Mouse (Mus musculus) spleen, adult 2 months (tissue): ENCODE measurements around the gene Vps53. TPM values are rescaled to one million over a fixed set of nuclear protein-coding genes. Genes with fewer than 3 reads are reported as not detected.

ENCODE experiments used
- DNase-seq, 2 experiments: peaks; one replicate each; pipeline versions ENCODE4 v3.0.0 to v3.0.0-alpha.2; 2012 to 2021; ENCODE audit warnings: low spot score in 2 of 2, low read depth in 1 of 2
- H3K27ac ChIP-seq: fragments of 200-500 bp; 2 replicates; pipeline ENCODE4 v1.5.1; 2012; ENCODE audit warnings: low read length, inconsistent platforms; ENCODE audit not compliant: insufficient read depth
- H3K27me3 ChIP-seq: fragments of 200-500 bp; 2 replicates; pipeline ENCODE4 v1.6.1; 2012; ENCODE audit warnings: mild to moderate bottlenecking, moderate library complexity, low read length, inconsistent platforms; ENCODE audit not compliant: control insufficient read depth, insufficient read depth
- H3K36me3 ChIP-seq: fragments of 200-500 bp; 2 replicates; pipeline ENCODE4 v1.6.1; 2012; ENCODE audit warnings: mild to moderate bottlenecking, low read length, inconsistent platforms; ENCODE audit not compliant: control insufficient read depth, insufficient read depth
- H3K4me1 ChIP-seq: fragments of 200-500 bp; 2 replicates; pipeline ENCODE4 v1.6.1; 2011; ENCODE audit warnings: inconsistent platforms; ENCODE audit not compliant: control insufficient read depth, insufficient read depth, insufficient read length
- H3K4me3 ChIP-seq: fragments of 200-500 bp; 2 replicates; pipeline ENCODE4 v1.5.1; 2011; ENCODE audit warnings: mild to moderate bottlenecking, inconsistent platforms; ENCODE audit not compliant: insufficient read depth, insufficient read length; ENCODE audit errors: extremely low read depth
- CTCF ChIP-seq: fragments of 200-500 bp; IDR thresholded peaks from 2 replicates; pipeline ENCODE4 v1.5.1; 2011; ENCODE audit warnings: mild to moderate bottlenecking, inconsistent platforms; ENCODE audit not compliant: insufficient read depth, insufficient read length, insufficient replicate concordance; ENCODE audit errors: extremely low read depth
- POLR2A ChIP-seq: fragments of 200-500 bp; IDR thresholded peaks from 2 replicates; pipeline ENCODE4 v1.6.1; 2011; ENCODE audit warnings: low read depth, low read length, inconsistent platforms
- WGBS: fragments of 180-500 bp; shearing (Covaris S2); methylation state at CpG from one replicate; pipeline ENCODE4 v1.1.7; 2018; 5-methylcytosine and 5-hydroxymethylcytosine counted together
- polyA plus RNA-seq: library from polyadenylated mRNA; depleted of rRNA; stranded (reverse); fragments of >200 nt; gene quantifications from 2 replicates; pipeline ENCODE4 v1.2.3, GENCODE M21; 2012; rRNA removed

Vps53 gene
- 12.4 and 14.0 TPM in 2 replicates for polyA plus RNA-seq

DNA sequence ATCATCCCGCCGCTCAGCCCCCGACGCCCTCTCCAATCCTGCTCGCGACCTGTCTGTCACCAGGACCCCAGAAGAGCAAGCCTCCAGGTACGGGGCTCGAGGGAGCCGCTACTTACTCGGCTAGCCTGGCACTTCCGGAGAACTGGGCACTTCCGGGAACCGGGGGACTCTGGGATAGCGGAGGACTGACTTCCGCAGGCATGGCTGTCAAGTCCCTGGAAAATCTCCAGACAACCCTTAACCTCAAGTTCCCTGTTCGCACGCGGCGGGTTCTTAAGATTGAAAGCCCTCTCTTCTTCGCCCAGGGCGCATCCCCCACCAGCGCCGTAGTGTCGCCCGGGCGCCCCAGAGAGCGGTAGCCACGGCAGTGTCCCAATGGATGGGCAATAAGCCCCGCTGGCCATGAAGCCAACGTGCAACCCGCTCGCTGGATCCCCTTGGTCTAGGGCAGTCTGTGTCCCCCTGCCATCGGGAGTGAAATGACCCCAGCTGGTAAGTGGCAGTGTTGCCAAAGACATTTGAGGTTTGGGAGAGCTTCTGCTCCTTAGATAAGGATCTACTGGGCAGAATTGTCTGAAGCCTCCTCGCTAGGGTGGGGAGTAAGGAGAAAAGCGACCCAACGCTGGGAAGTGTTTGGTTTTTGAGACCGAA lies at the start of gene Vps53, which contains the start of gene Fam57a:
Vps53 (minus strand) TSS at position 153 of the 651 bp plus-strand sequence.
Fam57a (plus strand) TSS at position 177 of the 651 bp plus-strand sequence.
- H3K4me1 ChIP-seq = peaks cover 4% of the 10 kb centered on the region; the same call in 1 of the 2 replicates
- WGBS = 1% methylated on average over 37 of the region's 37 CpGs
- H3K36me3 ChIP-seq = 0 out of 2 replicates have a peak, but pooled peaks cover 3% of the 10 kb centered on the region
- TF ChIP-seq CTCF = no peak
- TF ChIP-seq POLR2A = peak; percentile 27; the same call in 1 of the 2 replicates
- peak; percentile 37 to 77 for DNase-seq
- H3K27ac ChIP-seq = peak within 1 kb of the TSS; percentile 54
- peak within 1 kb of the TSS; percentile 86 for H3K4me3 ChIP-seq
- no peaks in the 10 kb centered on the region for H3K27me3 ChIP-seq

DNA sequence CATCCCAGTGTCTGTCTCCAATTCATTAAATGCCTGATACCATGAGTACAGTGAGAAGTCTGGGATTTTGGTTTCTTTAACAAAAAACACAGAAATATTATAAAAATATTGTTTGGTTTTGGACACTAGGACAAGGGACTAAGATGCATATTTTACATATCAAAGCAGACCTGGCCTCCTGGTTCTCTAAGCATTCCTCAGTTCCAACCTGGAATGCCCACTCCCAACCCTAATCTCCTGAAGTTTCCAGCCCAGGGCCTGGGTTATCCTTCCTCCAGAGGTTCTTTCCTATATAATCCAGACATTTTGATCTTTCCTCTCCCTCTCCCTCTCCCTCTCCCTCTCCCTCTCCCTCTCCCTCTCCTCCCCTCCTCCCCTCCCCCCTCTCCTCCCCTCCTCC lies 45.6 kb upstream of the Vps53 start:
- H3K4me3 ChIP-seq = no peak overlapping the region
- peaks cover 9% of the 10 kb centered on the region for H3K36me3 ChIP-seq
- H3K4me1 ChIP-seq = no peaks in the 10 kb centered on the region
- DNase-seq = no peak
- no peaks in the 10 kb centered on the region for H3K27me3 ChIP-seq
- TF ChIP-seq CTCF (no peak), POLR2A (no peak)
- no peak overlapping the region for H3K27ac ChIP-seq

GRCm38 (mm10) chr11:76224631-76225030 lies 45.2 kb upstream of the Vps53 start:
- H3K36me3 ChIP-seq = peaks cover 9% of the 10 kb centered on the region
- H3K4me3 ChIP-seq = no peak overlapping the region
- no peak for DNase-seq
- H3K27ac ChIP-seq = no peak overlapping the region
- TF ChIP-seq CTCF = no peak
- TF ChIP-seq POLR2A = no peak
- no peaks in the 10 kb centered on the region for H3K27me3 ChIP-seq
- H3K4me1 ChIP-seq = no peaks in the 10 kb centered on the region
- WGBS = 89% methylated on average over 5 of the region's 5 CpGs

GRCm38 (mm10) chr11:76217390-76217800 lies 37.9 kb upstream of the Vps53 start, which contains the start of the genes Dbil5 and Gemin4:
Gene Dbil5, plus strand, starts transcription at chr11:76217608.
Gene Gemin4, minus strand, starts transcription at chr11:76217664.
- Histone ChIP-seq H3K4me3 (peak within 1 kb of the TSS; percentile 80), H3K27ac (peak within 1 kb of the TSS; percentile 65; the same call in 1 of the 2 replicates), H3K4me1 (peaks cover 8% of the 10 kb centered on the region; the same call in 1 of the 2 replicates), H3K27me3 (no peaks in the 10 kb centered on the region), H3K36me3 (peaks cover 11% of the 10 kb centered on the region)
- WGBS = under 1% methylated on average over 35 of the region's 35 CpGs
- TF ChIP-seq CTCF (peak; percentile 94; the same call in 1 of the 2 replicates), POLR2A (peak; percentile 83)
- DNase-seq = peak; percentile 95 to 97

- no peak for TF ChIP-seq CTCF
- TF ChIP-seq POLR2A = no peak
- Histone ChIP-seq H3K27me3 (no peaks in the 10 kb centered on the region), H3K4me1 (peaks cover 8% of the 10 kb centered on the region; the same call in 1 of the 2 replicates), H3K36me3 (peaks cover 11% of the 10 kb centered on the region), H3K4me3 (peak overlapping the region; percentile 80), H3K27ac (peak overlapping the region; percentile 65; the same call in 1 of the 2 replicates)
- 3% methylated on average over 33 of the region's 33 CpGs for WGBS
- no peak for DNase-seq
Measured at GRCm38 (mm10) chr11:76216681-76217389, 37.4 kb upstream of the Vps53 start.

GRCm38 (mm10) chr11:76216049-76216540 lies 36.6 kb upstream of the Vps53 start:
- WGBS = 90% methylated on average over 5 of the region's 5 CpGs
- no peak for TF ChIP-seq CTCF
- TF ChIP-seq POLR2A = no peak
- no peaks in the 10 kb centered on the region for H3K27me3 ChIP-seq
- H3K27ac ChIP-seq = no peak overlapping the region
- DNase-seq = no peak
- H3K36me3 ChIP-seq = peaks cover 11% of the 10 kb centered on the region
- no peak overlapping the region for H3K4me3 ChIP-seq
- H3K4me1 ChIP-seq = peaks cover 8% of the 10 kb centered on the region; the same call in 1 of the 2 replicates

DNA sequence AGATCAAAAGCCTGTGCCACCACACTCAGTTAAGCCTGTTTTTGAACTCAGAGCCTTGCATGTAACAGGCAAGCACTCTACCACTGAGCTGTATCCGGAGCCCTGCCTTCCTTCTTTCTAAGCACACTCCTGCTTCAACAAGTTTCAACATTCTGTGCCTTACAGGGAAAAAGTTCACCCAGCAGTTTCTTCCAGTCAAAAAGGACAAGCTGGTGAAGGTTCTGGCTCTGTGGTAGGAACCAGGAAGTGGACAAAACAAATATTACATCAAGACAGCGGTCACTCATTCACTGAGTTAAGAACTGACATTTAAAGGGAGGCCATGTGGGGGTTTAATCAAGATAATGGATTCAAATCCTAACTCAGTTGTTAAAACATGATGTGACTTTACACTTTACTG lies 35.6 kb upstream of the Vps53 start:
- Histone ChIP-seq H3K4me3 (no peak overlapping the region), H3K27me3 (no peaks in the 10 kb centered on the region), H3K27ac (no peak overlapping the region), H3K36me3 (peaks cover 11% of the 10 kb centered on the region), H3K4me1 (peaks cover 8% of the 10 kb centered on the region; the same call in 1 of the 2 replicates)
- whole genome bisulfite sequencing = 89% methylated on average over 2 of the region's 2 CpGs
- TF ChIP-seq POLR2A (no peak), CTCF (no peak)
- DNase-seq = no peak
